Comparison of ENCODE assay signal across 8 mouse cellular contexts in genomic region chr3:94837959-94838496, GRCm38 (mm10). TPM values are rescaled to one million over a fixed set of nuclear protein-coding genes. Genes with fewer than 3 reads are reported as not detected.
DNase-seq lines count a peak whose midpoint lies in the region; ATAC-seq and TF ChIP-seq lines count a peak whose summit lies in the region.

No protein-coding gene starts in this region.

- ATAC-seq in forebrain, embryonic 16.5 days: peak; percentile 70
- ATAC-seq in neural tube, embryonic 15.5 days (ENCODE audit: low FRiP score): peak; percentile 85

- no peak for TF ChIP-seq CTCF in layer of hippocampus, adult 2 months (conservative IDR thresholded peaks at IDR 0.05)
- TF ChIP-seq CTCF in lung, adult 2 months (IDR thresholded peaks at IDR 0.05; ENCODE audit: insufficient read depth, low read length): no peak

- peak; percentile 70; the same call in 1 of the 2 replicates for TF ChIP-seq POLR2A in lung, adult 2 months (IDR thresholded peaks at IDR 0.05; ENCODE audit: borderline replicate concordance, extremely low read depth, low read depth, low read length)

- H3K9me3 ChIP-seq in ES-E14 (ENCODE audit: control insufficient read depth, insufficient read depth, low read depth, low read length): no peaks in the 10 kb centered on the region
- H3K9me3 ChIP-seq in forebrain, embryonic 16.5 days (ENCODE audit: control insufficient read depth, low read length): no peaks in the 10 kb centered on the region
- no peaks in the 10 kb centered on the region for H3K9me3 ChIP-seq in neural tube, embryonic 15.5 days (replicated peaks)

- no peaks in the 10 kb centered on the region for H3K27me3 ChIP-seq in forebrain, embryonic 16.5 days (replicated peaks; ENCODE audit: control insufficient read depth, insufficient read depth, low read length)
- no peaks in the 10 kb centered on the region for H3K27me3 ChIP-seq in neural tube, embryonic 15.5 days (replicated peaks)

- H3K27ac ChIP-seq in ES-E14 (ENCODE audit: insufficient read depth, low read depth, low read length, poor library complexity, severe bottlenecking): peak overlapping the region; percentile 90
- H3K27ac ChIP-seq in forebrain, embryonic 16.5 days (ENCODE audit: low read length): peak overlapping the region; percentile 100
- peak overlapping the region; percentile 99 for H3K27ac ChIP-seq in layer of hippocampus, adult 2 months
- H3K27ac ChIP-seq in neural tube, embryonic 15.5 days (replicated peaks): peak overlapping the region; percentile 99

- in situ Hi-C loops in ES-E14 (cut with MboI; ENCODE audit: low sequenced_read_pairs in 2 of 2, unreplicated experiment in 2 of 2): no loop called here

- intact Hi-C loops in heart, postnatal 36 days (cut with DNase I): loop anchor here (1.0 to 2.0 kb wide), 2 partner anchors 17 to 49 kb away; partner anchors contain the start of gene Psmb4

- DNase-seq in ES-E14 (ENCODE audit: low read depth, low spot score): no peak
- peak; percentile 88 for DNase-seq in cerebellum, adult 11 months
- peak; percentile 76 to 82 for DNase-seq in heart, postnatal 36 days
- DNase-seq in layer of hippocampus, adult 2 months (ENCODE audit: low spot score in 2 of 2): peak; percentile 88 to 91
- peak; percentile 66 for DNase-seq in lung, adult 2 months
- peak; percentile 88 for DNase-seq in testis, postnatal 10 days (ENCODE audit: low spot score)

- H3K9ac ChIP-seq in ES-E14 (ENCODE audit: insufficient read depth, low read depth, low read length, poor library complexity, severe bottlenecking): peak overlapping the region; percentile 96
- H3K9ac ChIP-seq in forebrain, embryonic 16.5 days (replicated peaks; ENCODE audit: low read depth, low read length): peak overlapping the region; percentile 96
- peak overlapping the region; percentile 83 for H3K9ac ChIP-seq in neural tube, embryonic 15.5 days (replicated peaks)

- WGBS in forebrain, embryonic 16.5 days: under 1% methylated on average over 44 of the region's 62 CpGs
- 2% methylated on average over 56 of the region's 62 CpGs for WGBS in lung, adult 2 months
- WGBS in neural tube, embryonic 15.5 days: 0% methylated on average over 52 of the region's 62 CpGs

- peak overlapping the region; percentile 55 to 97 for H3K4me3 ChIP-seq in ES-E14 (ENCODE audit: insufficient read depth in 1 of 2, low read depth in 1 of 2, low read length in 2 of 2, poor library complexity in 1 of 2, severe bottlenecking in 1 of 2)
- peak overlapping the region; percentile 81 for H3K4me3 ChIP-seq in forebrain, embryonic 16.5 days (replicated peaks; ENCODE audit: low read length)
- peak overlapping the region; percentile 65 for H3K4me3 ChIP-seq in layer of hippocampus, adult 2 months
- H3K4me3 ChIP-seq in lung, adult 2 months (replicated peaks; ENCODE audit: extremely low read depth, low read depth, low read length): peak overlapping the region; percentile 85
- peak overlapping the region; percentile 60 for H3K4me3 ChIP-seq in neural tube, embryonic 15.5 days (replicated peaks)

- peak overlapping the region; percentile 94 for H3K4me2 ChIP-seq in forebrain, embryonic 16.5 days (ENCODE audit: low read length)
- peak overlapping the region; percentile 71 for H3K4me2 ChIP-seq in neural tube, embryonic 15.5 days

- no peaks in the 10 kb centered on the region for H3K36me3 ChIP-seq in ES-E14 (ENCODE audit: control insufficient read depth, insufficient read depth, low read length, poor library complexity, severe bottlenecking)
- no peaks in the 10 kb centered on the region for H3K36me3 ChIP-seq in forebrain, embryonic 16.5 days (ENCODE audit: control insufficient read depth, insufficient read depth)
- H3K36me3 ChIP-seq in neural tube, embryonic 15.5 days: no peaks in the 10 kb centered on the region

- peaks cover 0 to 7% of the 10 kb centered on the region in 2 experiments; a peak in 3 of 4 replicates for H3K4me1 ChIP-seq in ES-E14 (ENCODE audit: control insufficient read depth in 2 of 2, insufficient read depth in 2 of 2, low read length in 2 of 2, poor library complexity in 1 of 2)
- peaks cover 27% of the 10 kb centered on the region for H3K4me1 ChIP-seq in forebrain, embryonic 16.5 days (replicated peaks; ENCODE audit: control insufficient read depth, insufficient read depth, low read length)
- peaks cover 10% of the 10 kb centered on the region for H3K4me1 ChIP-seq in lung, adult 2 months (ENCODE audit: control insufficient read depth, insufficient read depth, low read length)
- peaks cover 27% of the 10 kb centered on the region for H3K4me1 ChIP-seq in neural tube, embryonic 15.5 days

TF ChIP-seq in ES-E14, 5 proteins besides CTCF, POLR2A, EP300 and RAD21:
- TF ChIP-seq ZNF384 (IDR thresholded peaks at IDR 0.05; ENCODE audit: low read depth, low read length) (no peak), HCFC1 (IDR thresholded peaks at IDR 0.05; ENCODE audit: borderline replicate concordance, insufficient read depth, low read length) (0 out of 2 replicates have a peak, but pooled peaks have one; percentile 37)
TF ChIP-seq in ES-E14: peak in this region for 1.

RNA-seq across cellular contexts. Expression of gene Pogz, which starts 0.7 kb away (rescaled TPM):
- 26.6 and 27.1 TPM in 2 replicates for total RNA-seq in ES-E14 (2012; rRNA removed)
- polyA plus RNA-seq in forebrain, embryonic 16.5 days (2015; fragmentation: Nextera tagmentation; extraction: Ambion mirVana): 24.4 and 27.9 TPM in 2 replicates
- 10 to 100 TPM; 18.7 to 21.5 TPM for total RNA-seq in heart, postnatal 36 days (2021)
- 10 to 100 TPM; 61.3 to 64.6 TPM for total RNA-seq in layer of hippocampus, adult 2 months (2021)
- polyA plus RNA-seq in lung, adult 2 months (2012; rRNA removed): 26.1 and 28.1 TPM in 2 replicates
- 17.1 and 18.4 TPM in 2 replicates for polyA plus RNA-seq in neural tube, embryonic 15.5 days (2015; fragmentation: Nextera tagmentation; extraction: Ambion mirVana)

RNA-seq across cellular contexts. Expression of gene Psmb4, which starts 48.7 kb away (rescaled TPM):
- 395 and 498 TPM in 2 replicates for total RNA-seq in ES-E14 (2012; rRNA removed)
- 366 and 371 TPM in 2 replicates for polyA plus RNA-seq in forebrain, embryonic 16.5 days (2015; fragmentation: Nextera tagmentation; extraction: Ambion mirVana)
- 100 to 1,000 TPM; 231 to 243 TPM for total RNA-seq in heart, postnatal 36 days (2021)
- total RNA-seq in layer of hippocampus, adult 2 months (2021): 100 to 1,000 TPM; 272 to 281 TPM
- 175 and 210 TPM in 2 replicates for polyA plus RNA-seq in lung, adult 2 months (2012; rRNA removed)
- 371 and 373 TPM in 2 replicates for polyA plus RNA-seq in neural tube, embryonic 15.5 days (2015; fragmentation: Nextera tagmentation; extraction: Ambion mirVana)

RNA-seq across cellular contexts. Expression of gene Cgn, which starts 51.7 kb away (rescaled TPM):
- 28.8 and 47.1 TPM in 2 replicates for total RNA-seq in ES-E14 (2012; rRNA removed)
- 4.9 and 9.0 TPM in 2 replicates for polyA plus RNA-seq in forebrain, embryonic 16.5 days (2015; fragmentation: Nextera tagmentation; extraction: Ambion mirVana)
- under 1 TPM; 0.35 to 0.83 TPM for total RNA-seq in heart, postnatal 36 days (2021)
- 1 to 10 TPM; 3.7 TPM for total RNA-seq in layer of hippocampus, adult 2 months (2021)
- 18.8 and 27.8 TPM in 2 replicates for polyA plus RNA-seq in lung, adult 2 months (2012; rRNA removed)
- 15.5 and 17.3 TPM in 2 replicates for polyA plus RNA-seq in neural tube, embryonic 15.5 days (2015; fragmentation: Nextera tagmentation; extraction: Ambion mirVana)
